Mouse (Mus musculus) bone marrow macrophage, adult 2 months (primary cell): ENCODE measurements around the gene Gm20388.

Experiments
- CTCF ChIP-seq: IDR thresholded peaks from 2 replicates; pipeline ENCODE4 v1.5.1; 2012; ENCODE audit warnings: low read depth, mild to moderate bottlenecking, low read length, moderate library complexity
- POLR2A ChIP-seq: IDR thresholded peaks from 2 replicates; pipeline ENCODE4 v1.6.1; 2012; ENCODE audit warnings: mild to moderate bottlenecking, low read depth, low read length, borderline replicate concordance

- TF ChIP-seq POLR2A (no peak), CTCF (no peak)
Observed at GRCm38 (mm10) chr8:122663106-122663505, 2752.5 kb downstream of the Gm20388 start.
